Mouse (Mus musculus) neural tube, postnatal 0 days (tissue): ENCODE data around the gene Ska3. TPM values are rescaled to one million over a fixed set of nuclear protein-coding genes. Genes with fewer than 3 reads are reported as not detected.

ENCODE experiments used
- microRNA-seq: library from miRNA; unstranded; fragments of <30 nt; microRNA quantifications from one replicate; pipeline ENCODE4, GENCODE M21; 2016
- polyA plus RNA-seq: library from polyadenylated mRNA; unstranded; fragments of >200 nt; fragmentation: Nextera tagmentation; extraction: Ambion mirVana; gene quantifications from 2 replicates; pipeline ENCODE4 v1.2.1, GENCODE M21; 2015

Gene Ska3
- polyA plus RNA-seq: 3.6 and 3.9 TPM in 2 replicates

GRCm38 (mm10) chr14:57825788-57826751 lies at the start of gene Ska3, which contains the start of gene Mrpl57:
TSS of gene Ska3 (minus strand) at chr14:57826185.
TSS of gene Mrpl57 (plus strand) at chr14:57826234.

GRCm38 (mm10) chr14:57797991-57798931 lies 27.7 kb downstream of the Ska3 start, which contains the start of gene Sap18:
TSS of gene Sap18 (plus strand) at chr14:57798180.

DNA sequence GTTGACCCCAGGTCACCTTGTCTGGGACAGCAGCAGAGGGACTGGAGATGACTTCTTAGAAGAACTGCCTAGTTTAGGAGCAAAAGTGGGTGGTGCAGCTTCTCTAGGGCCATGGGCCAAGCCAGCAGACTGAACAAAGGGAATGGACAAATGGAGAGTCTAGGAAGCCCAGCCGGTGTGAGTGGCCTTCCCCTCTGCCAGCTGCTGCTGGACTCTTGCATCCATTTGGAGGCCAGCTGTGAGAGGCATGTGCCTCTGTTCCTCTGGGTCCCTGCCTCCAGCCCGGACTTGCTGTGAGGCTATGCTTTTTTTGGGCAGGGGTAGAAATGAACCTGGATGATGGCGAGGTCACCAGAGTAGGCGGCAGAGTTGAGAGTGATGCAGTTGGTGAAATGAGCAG lies 67.7 kb downstream of the Ska3 start, which contains the start of gene Lats2:
Lats2 (minus strand) TSS at position 152 of the 400 bp plus-strand sequence.

Small RNAs within 50 kb of the gene (microRNA-seq; reads per million reads assigned to microRNA genes)
- gene Mir3077: not detected

Other genes starting within 250 kb of the Ska3 start
- 9.0 and 10.0 TPM in 2 replicates for gene Xpo4, start 160.8 kb downstream of the Ska3 start, polyA plus RNA-seq
- not detected in 2 replicates for gene Gm49361, start 80.1 kb downstream of the Ska3 start, polyA plus RNA-seq
- 4.9 and 5.7 TPM in 2 replicates for gene Lats2, start 67.8 kb downstream of the Ska3 start, polyA plus RNA-seq
- 29.0 and 38.2 TPM in 2 replicates for gene Sap18, start 28.0 kb downstream of the Ska3 start, polyA plus RNA-seq
- 219 and 220 TPM in 2 replicates for gene Mrpl57, start within 50 bp of the Ska3 start, polyA plus RNA-seq
- gene Zdhhc20, start 64.1 kb upstream of the Ska3 start, polyA plus RNA-seq: 30.6 and 31.1 TPM in 2 replicates
- 63.4 and 67.8 TPM in 2 replicates for gene Micu2, start 173.1 kb upstream of the Ska3 start, polyA plus RNA-seq
- 27.6 and 29.1 TPM in 2 replicates for gene Fgf9, start 244.4 kb upstream of the Ska3 start, polyA plus RNA-seq